Mouse (Mus musculus): ENCODE results near the gene Rgmb. TPM values are rescaled to one million over a fixed set of nuclear protein-coding genes. Genes with fewer than 3 reads are reported as not detected.

Rgmb gene
- polyA plus RNA-seq, 1 experiment from 2014 or later = 101 TPM

- ATAC-seq (ENCODE audit: low FRiP score, low read depth) = no peak
- H3K4me3 ChIP-seq = no peak overlapping the region
- no peak overlapping the region for H3K9ac ChIP-seq (replicated peaks)
- H3K36me3 ChIP-seq = peaks cover 39% of the 10 kb centered on the region
- peak overlapping the region; percentile 2; the same call in 1 of the 2 replicates for H3K4me2 ChIP-seq (replicated peaks)
- no peaks in the 10 kb centered on the region for H3K9me3 ChIP-seq
- H3K27me3 ChIP-seq = no peaks in the 10 kb centered on the region
- no peak overlapping the region for H3K27ac ChIP-seq (replicated peaks)
- WGBS = 83% methylated on average over 10 of the region's 10 CpGs
- H3K4me1 ChIP-seq = peaks cover 39% of the 10 kb centered on the region
Measured at GRCm38 (mm10) chr17:15820761-15821160, 10.1 kb downstream of the Rgmb start.

GRCm38 (mm10) chr17:15820146-15820545 is 10.7 kb downstream of the Rgmb start:
- Histone ChIP-seq H3K9ac (replicated peaks) (no peak overlapping the region), H3K4me1 (peaks cover 44% of the 10 kb centered on the region), H3K9me3 (no peaks in the 10 kb centered on the region), H3K36me3 (peaks cover 45% of the 10 kb centered on the region), H3K27ac (replicated peaks) (no peak overlapping the region), H3K4me2 (replicated peaks) (no peak overlapping the region; the same call in 1 of the 2 replicates), H3K4me3 (no peak overlapping the region), H3K27me3 (no peaks in the 10 kb centered on the region)
- 74% methylated on average over 6 of the region's 6 CpGs for WGBS
- no peak for ATAC-seq (ENCODE audit: low FRiP score, low read depth)

- Histone ChIP-seq H3K27me3 (no peaks in the 10 kb centered on the region), H3K36me3 (peaks cover 46% of the 10 kb centered on the region), H3K27ac (replicated peaks) (no peak overlapping the region), H3K9ac (replicated peaks) (no peak overlapping the region), H3K4me2 (replicated peaks) (no peak overlapping the region), H3K4me1 (peaks cover 44% of the 10 kb centered on the region), H3K9me3 (no peaks in the 10 kb centered on the region), H3K4me3 (no peak overlapping the region)
- WGBS = 78% methylated on average over 8 of the region's 8 CpGs
- ATAC-seq (ENCODE audit: low FRiP score, low read depth) = no peak
Measured at GRCm38 (mm10) chr17:15818372-15818771, 12.5 kb downstream of the Rgmb start.

GRCm38 (mm10) chr17:15817634-15818033 is 13.2 kb downstream of the Rgmb start:
- peaks cover 40% of the 10 kb centered on the region for H3K4me1 ChIP-seq
- H3K9ac ChIP-seq (replicated peaks) = no peak overlapping the region
- peaks cover 48% of the 10 kb centered on the region for H3K36me3 ChIP-seq
- no peak overlapping the region for H3K4me2 ChIP-seq (replicated peaks)
- no peak overlapping the region for H3K4me3 ChIP-seq
- no peaks in the 10 kb centered on the region for H3K9me3 ChIP-seq
- no peaks in the 10 kb centered on the region for H3K27me3 ChIP-seq
- 95% methylated on average over 2 of the region's 2 CpGs for WGBS
- H3K27ac ChIP-seq (replicated peaks) = no peak overlapping the region
- no peak for ATAC-seq (ENCODE audit: low FRiP score, low read depth)

GRCm38 (mm10) chr17:15817096-15817450 is 13.8 kb downstream of the Rgmb start:
- Histone ChIP-seq H3K27ac (replicated peaks) (no peak overlapping the region), H3K4me1 (peaks cover 42% of the 10 kb centered on the region; the same call in 1 of the 2 replicates), H3K4me2 (replicated peaks) (no peak overlapping the region), H3K4me3 (no peak overlapping the region), H3K9ac (replicated peaks) (no peak overlapping the region), H3K36me3 (peaks cover 54% of the 10 kb centered on the region), H3K9me3 (no peaks in the 10 kb centered on the region), H3K27me3 (no peaks in the 10 kb centered on the region)
- WGBS = 95% methylated on average over 5 of the region's 5 CpGs
- no peak for ATAC-seq (ENCODE audit: low FRiP score, low read depth)

- H3K9ac ChIP-seq (replicated peaks) = no peak overlapping the region
- H3K4me3 ChIP-seq = no peak overlapping the region
- 83% methylated on average over 11 of the region's 11 CpGs for WGBS
- H3K36me3 ChIP-seq = peaks cover 54% of the 10 kb centered on the region
- H3K4me1 ChIP-seq = peaks cover 44% of the 10 kb centered on the region; the same call in 1 of the 2 replicates
- no peaks in the 10 kb centered on the region for H3K9me3 ChIP-seq
- no peak overlapping the region for H3K4me2 ChIP-seq (replicated peaks)
- ATAC-seq (ENCODE audit: low FRiP score, low read depth) = no peak
- no peak overlapping the region for H3K27ac ChIP-seq (replicated peaks)
- no peaks in the 10 kb centered on the region for H3K27me3 ChIP-seq
Measured at GRCm38 (mm10) chr17:15816379-15817095, 14.3 kb downstream of the Rgmb start.

- H3K4me3 ChIP-seq = no peak overlapping the region
- H3K9ac ChIP-seq (replicated peaks) = no peak overlapping the region
- H3K27me3 ChIP-seq = no peaks in the 10 kb centered on the region
- H3K4me1 ChIP-seq = peaks cover 48% of the 10 kb centered on the region; the same call in 1 of the 2 replicates
- H3K27ac ChIP-seq (replicated peaks) = no peak overlapping the region
- H3K9me3 ChIP-seq = no peaks in the 10 kb centered on the region
- ATAC-seq (ENCODE audit: low FRiP score, low read depth) = no peak
- WGBS = 87% methylated on average over 10 of the region's 10 CpGs
- peaks cover 48% of the 10 kb centered on the region for H3K36me3 ChIP-seq
- H3K4me2 ChIP-seq (replicated peaks) = no peak overlapping the region
Measured at GRCm38 (mm10) chr17:15815312-15816018, 15.4 kb downstream of the Rgmb start.

GRCm38 (mm10) chr17:15813658-15814212 is 17.1 kb downstream of the Rgmb start:
- H3K9ac ChIP-seq (replicated peaks) = no peak overlapping the region
- no peak overlapping the region for H3K4me3 ChIP-seq
- 81% methylated on average over 3 of the region's 3 CpGs for WGBS
- H3K9me3 ChIP-seq = no peaks in the 10 kb centered on the region
- ATAC-seq (ENCODE audit: low FRiP score, low read depth) = no peak
- H3K36me3 ChIP-seq = peaks cover 34% of the 10 kb centered on the region
- H3K4me1 ChIP-seq = peaks cover 57% of the 10 kb centered on the region
- H3K4me2 ChIP-seq (replicated peaks) = no peak overlapping the region
- no peak overlapping the region for H3K27ac ChIP-seq (replicated peaks)
- H3K27me3 ChIP-seq = no peaks in the 10 kb centered on the region

GRCm38 (mm10) chr17:15812136-15812778 is 18.6 kb downstream of the Rgmb start:
- no peak for ATAC-seq (ENCODE audit: low FRiP score, low read depth)
- Histone ChIP-seq H3K4me3 (no peak overlapping the region), H3K27me3 (no peaks in the 10 kb centered on the region), H3K4me1 (peaks cover 67% of the 10 kb centered on the region), H3K4me2 (replicated peaks) (no peak overlapping the region), H3K36me3 (peaks cover 31% of the 10 kb centered on the region), H3K9ac (replicated peaks) (no peak overlapping the region), H3K9me3 (no peaks in the 10 kb centered on the region), H3K27ac (replicated peaks) (no peak overlapping the region)
- 80% methylated on average over 13 of the region's 13 CpGs for WGBS

- H3K4me2 ChIP-seq (replicated peaks) = no peak overlapping the region
- H3K27ac ChIP-seq (replicated peaks) = no peak overlapping the region
- no peak overlapping the region for H3K4me3 ChIP-seq
- no peaks in the 10 kb centered on the region for H3K9me3 ChIP-seq
- H3K36me3 ChIP-seq = peaks cover 27% of the 10 kb centered on the region
- H3K9ac ChIP-seq (replicated peaks) = no peak overlapping the region
- no peak for ATAC-seq (ENCODE audit: low FRiP score, low read depth)
- 54% methylated on average over 2 of the region's 2 CpGs for WGBS
- peaks cover 60% of the 10 kb centered on the region for H3K4me1 ChIP-seq
- H3K27me3 ChIP-seq = no peaks in the 10 kb centered on the region
Measured at GRCm38 (mm10) chr17:15809949-15810348, 20.9 kb downstream of the Rgmb start.

- ATAC-seq (ENCODE audit: low FRiP score, low read depth) = peak; percentile 9; the same call in 1 of the 2 replicates
- no peak overlapping the region for H3K9ac ChIP-seq (replicated peaks)
- H3K9me3 ChIP-seq = no peaks in the 10 kb centered on the region
- H3K4me1 ChIP-seq = peaks cover 49% of the 10 kb centered on the region
- no peaks in the 10 kb centered on the region for H3K27me3 ChIP-seq
- peaks cover 27% of the 10 kb centered on the region for H3K36me3 ChIP-seq
- H3K27ac ChIP-seq (replicated peaks) = peak overlapping the region; percentile 27
- no peak overlapping the region for H3K4me3 ChIP-seq
- 22% methylated on average over 10 of the region's 10 CpGs for WGBS
- H3K4me2 ChIP-seq (replicated peaks) = peak overlapping the region; percentile 7; the same call in 1 of the 2 replicates
Measured at GRCm38 (mm10) chr17:15808468-15809374, 22.1 kb downstream of the Rgmb start.

Measured in midbrain, embryonic 12.5 days (tissue).